Mouse (Mus musculus) thymus, postnatal 10 days (tissue): Measurements from ENCODE around the gene Fam47e.
"Not testable (repeated sequence)": the region's sequence is repeated elsewhere in the genome, so short reads cannot be mapped to it uniquely, and the experiment has no call there.

Source experiments
- DNase-seq, 2 experiments: peaks; one replicate each; pipeline ENCODE4 v3.0.0; 2021; ENCODE audit warnings: low spot score in 2 of 2

Fam47e gene

GRCm38 (mm10) chr5:92554891-92555511, at the start of gene Fam47e:
Gene Fam47e (plus strand): TSS chr5:92555069.
- DNase-seq: no peak

DNA sequence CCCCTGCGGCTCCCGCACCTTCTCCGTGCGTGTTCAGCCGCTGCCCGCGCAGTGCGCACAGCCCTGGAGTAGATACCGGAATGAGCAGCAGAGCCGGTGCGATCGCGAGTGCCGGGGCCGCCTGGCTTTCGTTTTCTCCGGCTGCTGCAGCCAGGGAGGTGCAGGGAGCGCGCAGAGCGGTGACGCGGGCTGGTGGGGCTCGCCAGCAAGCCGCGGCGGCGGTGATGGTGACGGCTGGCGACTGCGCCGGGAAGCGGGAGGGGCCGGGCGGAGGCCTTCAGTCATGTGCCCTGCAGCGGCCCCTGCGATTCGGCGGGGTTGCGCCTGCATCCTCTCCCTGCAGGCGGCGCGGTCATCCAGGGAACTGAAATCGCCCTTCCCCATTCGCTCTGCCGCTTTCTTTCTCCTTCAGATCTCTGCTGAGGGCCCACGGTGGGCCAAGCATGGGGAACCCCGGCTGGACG, 49.4 kb upstream of the Fam47e start:
- peak; percentile 86 to 87 for DNase-seq

GRCm38 (mm10) chr5:92506301-92506729, 48.6 kb upstream of the Fam47e start:
- DNase-seq: peak; percentile 44 to 55

DNA sequence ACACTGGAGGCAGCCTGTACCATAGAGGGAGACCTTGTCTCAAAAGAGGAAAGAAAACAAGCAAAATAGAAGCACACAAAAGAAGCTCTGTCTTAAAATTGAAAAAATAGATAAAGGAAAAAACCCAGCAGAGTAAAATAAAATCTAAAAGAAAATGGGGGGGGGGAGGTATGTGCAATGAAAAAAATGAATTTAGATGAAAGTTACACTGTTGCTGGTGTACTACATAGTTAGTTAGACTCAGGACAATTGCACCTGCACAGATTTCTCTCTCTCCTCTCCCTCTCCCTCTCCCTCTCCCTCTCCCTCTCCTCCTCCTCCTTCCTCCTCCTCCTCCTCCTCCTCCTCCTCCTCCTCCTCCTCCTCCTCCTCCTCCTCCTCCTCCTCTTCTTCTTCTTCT, 48.1 kb upstream of the Fam47e start, which contains the start of gene Scarb2:
TSS of gene Scarb2 (minus strand) at position 101 of the 400 bp plus-strand sequence.
- no peak for DNase-seq

DNA sequence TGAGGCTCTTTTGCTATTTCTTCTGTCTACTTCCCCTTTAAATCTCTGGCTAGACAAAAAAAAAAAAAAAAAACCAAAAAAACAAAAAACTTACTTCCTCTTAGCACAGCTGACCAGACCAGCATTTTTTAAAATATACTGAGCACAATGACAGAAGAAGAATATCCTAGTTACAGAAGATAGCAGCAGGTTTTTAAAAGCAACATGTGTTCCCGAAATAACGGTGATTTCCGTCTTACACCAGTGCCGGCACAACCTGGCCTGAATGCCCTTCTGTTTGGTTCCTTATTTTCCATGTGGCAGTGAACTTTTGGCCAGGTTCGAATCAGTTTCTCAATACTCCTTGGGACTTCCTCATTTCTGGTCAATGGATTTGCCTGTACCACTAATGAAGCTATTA, 46.0 kb upstream of the Fam47e start:
- DNase-seq: no peak

DNA sequence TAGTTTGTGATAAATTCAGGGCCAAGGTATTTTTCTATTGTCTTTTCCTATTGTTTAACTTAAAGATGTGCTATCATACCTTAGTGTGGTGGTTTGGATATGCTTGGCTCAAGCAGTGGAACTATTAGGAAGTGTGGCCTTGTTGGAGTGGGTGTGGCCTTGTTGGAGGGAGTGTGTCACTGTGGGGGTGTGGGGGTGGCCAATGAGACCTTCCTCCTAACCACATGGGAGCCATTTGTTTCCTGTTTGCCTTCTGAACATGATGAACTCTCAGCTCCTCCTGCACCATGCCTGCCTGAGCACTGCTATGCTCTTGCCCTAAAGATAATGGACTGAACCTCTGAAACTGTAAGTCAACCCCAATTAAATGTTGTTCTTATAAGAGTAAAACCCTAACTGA, 43.6 kb upstream of the Fam47e start:
- DNase-seq: no peak

GRCm38 (mm10) chr5:92512066-92512465, 42.8 kb upstream of the Fam47e start:
- DNase-seq: no peak

DNA sequence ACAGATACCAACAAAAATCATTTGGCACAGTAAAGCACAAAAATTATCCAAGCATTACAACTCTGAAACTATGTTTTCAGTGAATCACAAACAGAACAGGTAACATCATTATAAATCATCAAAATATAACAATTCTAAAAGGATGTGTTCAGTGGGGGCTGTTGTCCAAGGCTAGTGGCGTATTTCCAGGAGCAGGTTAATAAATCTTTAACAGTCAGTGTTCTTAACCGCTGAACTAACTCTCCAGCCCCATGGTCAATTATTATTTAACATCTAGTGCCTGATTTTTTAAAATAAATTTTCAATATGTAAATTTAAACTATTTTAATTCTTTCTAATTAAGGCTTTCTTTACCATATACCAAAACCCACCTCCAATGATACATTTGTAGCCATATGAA, 33.7 kb upstream of the Fam47e start:
- not testable (repeated sequence) for DNase-seq

DNA sequence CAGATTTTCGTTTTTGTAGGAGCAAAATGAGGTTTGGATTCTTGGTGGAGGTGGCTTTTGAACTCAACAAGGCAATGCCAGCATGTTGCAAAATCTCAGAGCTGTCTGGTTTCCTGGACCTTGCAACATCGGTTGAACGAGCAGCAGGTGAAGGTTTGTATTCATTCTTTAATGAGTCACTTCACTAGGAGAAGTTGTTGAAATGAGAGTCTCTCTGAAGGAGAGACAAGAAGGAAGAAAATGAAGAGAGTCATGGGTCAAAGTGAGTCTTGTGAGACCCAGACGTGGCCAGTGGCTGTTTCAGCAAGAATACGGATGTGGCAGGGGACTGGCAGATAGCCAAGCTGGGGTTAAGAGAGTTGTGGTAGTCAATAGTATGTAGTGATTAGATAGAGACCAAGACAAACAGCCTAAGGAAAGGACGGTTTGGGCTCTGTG, 30.0 kb upstream of the Fam47e start:
- no peak for DNase-seq

DNA sequence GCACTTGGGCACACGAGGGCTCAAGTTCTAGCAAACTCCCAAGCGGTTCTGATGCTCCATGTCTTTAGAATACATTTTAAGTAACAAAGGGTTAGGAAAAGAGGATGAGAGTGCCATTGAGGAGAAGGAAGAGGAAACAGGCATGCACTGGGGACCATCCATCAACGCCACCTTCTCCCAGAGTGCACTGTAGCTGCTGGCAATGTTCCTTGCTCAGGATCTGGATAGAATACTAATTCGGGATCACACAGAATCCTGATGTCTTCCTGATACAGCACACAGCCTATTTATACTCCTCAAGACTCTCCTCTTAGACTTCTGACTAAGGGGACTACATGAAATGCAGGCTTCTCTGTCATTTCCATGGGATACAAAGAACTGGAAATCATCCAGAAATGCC, 15.2 kb upstream of the Fam47e start:
- no peak for DNase-seq

- DNase-seq: no peak
Observed at GRCm38 (mm10) chr5:92552611-92553010, 2.3 kb upstream of the Fam47e start.

DNA sequence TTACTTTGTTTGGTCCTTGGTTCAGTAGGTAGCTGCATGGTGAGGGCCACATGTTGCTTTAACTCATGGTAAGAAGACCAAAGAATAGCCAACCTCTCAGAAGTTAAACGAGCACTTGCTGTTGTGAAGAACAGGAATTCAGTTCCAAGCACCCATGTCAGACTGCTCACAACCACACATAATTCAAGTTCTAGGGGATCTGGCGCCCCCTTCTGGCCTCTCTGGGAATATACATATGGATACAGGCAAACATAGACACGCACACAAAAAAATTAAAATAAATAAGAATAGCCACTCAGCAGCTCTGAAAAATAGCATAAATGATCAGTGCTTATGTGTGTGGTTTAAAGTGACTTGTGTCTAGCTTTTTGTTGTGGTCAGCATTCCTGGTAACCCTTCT, 930 bp upstream of the Fam47e start:
- DNase-seq: peak in 1 of 2 experiments; percentile 26

DNA sequence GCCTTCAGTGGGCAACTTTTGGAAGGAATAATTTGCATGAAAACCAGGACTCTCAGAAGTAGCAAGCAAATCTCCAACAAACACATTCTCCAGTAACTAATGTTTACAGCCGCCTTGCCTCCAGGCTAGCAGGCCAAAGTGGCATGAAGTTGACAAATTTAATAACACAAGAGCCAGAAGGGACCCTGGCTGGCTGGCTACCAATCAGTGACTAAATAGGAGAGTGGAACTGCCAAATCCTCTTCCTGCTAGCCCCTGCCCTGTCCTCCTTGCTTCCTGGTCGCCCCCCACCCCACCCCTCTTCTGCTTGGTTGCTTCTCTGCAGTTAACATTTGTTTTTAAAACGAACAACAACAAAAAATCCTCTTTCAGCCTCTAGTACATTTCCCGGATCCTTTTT, 426 bp upstream of the Fam47e start:
- DNase-seq: no peak

DNA sequence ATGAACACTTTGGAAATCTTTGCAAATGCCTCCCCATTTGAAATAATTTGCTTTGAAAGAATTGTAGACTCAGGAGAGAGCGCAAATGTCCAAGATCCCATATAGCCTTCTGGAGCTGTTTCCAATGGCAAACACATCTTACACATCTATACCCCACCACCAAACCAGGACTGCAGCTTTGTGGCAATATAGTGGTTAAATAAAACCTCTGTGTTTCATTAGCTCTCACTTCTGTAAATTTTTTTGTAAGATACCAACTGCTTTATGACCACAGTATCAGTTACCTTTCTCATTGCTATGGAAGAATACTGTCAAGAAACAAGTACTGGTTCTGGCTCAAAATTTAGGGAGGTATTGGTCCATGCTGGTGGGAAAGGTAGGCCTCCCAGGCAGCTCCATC, 1.0 kb downstream of the Fam47e start:
- no peak for DNase-seq

- DNase-seq: no peak
Observed at GRCm38 (mm10) chr5:92557508-92557907, 2.6 kb downstream of the Fam47e start.

DNA sequence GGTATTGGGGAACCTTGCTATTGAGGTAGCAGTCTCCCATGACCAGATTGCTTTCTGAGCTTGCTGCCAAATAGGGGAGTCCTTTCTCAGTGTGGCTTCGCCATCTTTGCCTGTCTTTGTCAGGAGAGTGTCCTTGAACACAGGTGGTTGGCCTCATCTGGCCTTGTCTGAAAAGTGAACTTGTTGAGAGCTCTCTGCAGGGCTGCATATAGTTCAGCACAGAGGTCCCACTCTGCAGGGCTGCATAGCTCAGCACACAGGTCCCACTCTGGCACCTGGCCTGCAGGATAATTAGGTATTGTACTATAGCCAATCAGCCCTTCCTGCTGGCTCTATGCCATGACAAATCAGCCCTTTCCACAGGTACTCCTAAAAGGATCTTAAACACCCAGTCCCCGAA, 5.3 kb downstream of the Fam47e start:
- DNase-seq: no peak

DNA sequence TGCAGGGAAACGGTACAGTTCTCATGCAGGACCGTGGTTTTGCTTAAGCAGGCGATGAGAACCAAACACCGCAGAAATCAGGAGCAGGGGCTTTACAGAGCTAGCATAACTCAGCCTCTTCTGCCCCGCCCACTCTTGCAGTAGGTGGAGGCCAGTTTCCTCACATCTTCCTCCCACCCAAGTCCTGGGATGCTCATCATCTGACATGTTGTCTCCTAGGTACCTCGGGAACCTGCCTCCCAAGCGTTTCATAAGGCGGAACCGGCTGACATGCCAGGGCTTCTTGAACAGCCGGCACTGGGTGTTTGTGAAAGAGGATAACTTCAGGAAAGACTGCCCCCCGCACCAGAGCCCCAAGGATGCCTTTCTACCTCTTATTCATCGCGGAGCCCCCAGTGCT, 7.1 kb downstream of the Fam47e start:
- DNase-seq: no peak

GRCm38 (mm10) chr5:92571232-92571631, 16.4 kb downstream of the Fam47e start:
- no peak for DNase-seq

DNA sequence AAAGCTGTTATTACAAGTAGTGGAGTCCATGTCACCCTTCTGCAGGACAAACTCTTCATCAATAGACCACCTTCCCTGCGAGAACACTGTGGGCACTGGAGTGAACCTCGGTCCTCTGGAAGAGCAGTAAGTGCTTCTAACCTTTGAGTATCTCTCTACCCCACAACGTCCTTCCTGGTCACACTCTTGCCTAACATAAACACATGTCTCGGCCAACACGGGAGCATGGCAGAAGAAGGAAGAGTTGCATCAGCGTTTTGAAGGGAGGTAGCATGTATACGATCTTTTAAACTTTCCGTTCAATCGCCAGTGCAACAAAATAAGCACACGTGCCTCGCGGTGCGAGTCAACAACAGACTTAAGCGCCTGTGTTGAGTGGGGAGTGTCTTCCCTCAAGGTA, 24.7 kb downstream of the Fam47e start:
- no peak for DNase-seq

DNA sequence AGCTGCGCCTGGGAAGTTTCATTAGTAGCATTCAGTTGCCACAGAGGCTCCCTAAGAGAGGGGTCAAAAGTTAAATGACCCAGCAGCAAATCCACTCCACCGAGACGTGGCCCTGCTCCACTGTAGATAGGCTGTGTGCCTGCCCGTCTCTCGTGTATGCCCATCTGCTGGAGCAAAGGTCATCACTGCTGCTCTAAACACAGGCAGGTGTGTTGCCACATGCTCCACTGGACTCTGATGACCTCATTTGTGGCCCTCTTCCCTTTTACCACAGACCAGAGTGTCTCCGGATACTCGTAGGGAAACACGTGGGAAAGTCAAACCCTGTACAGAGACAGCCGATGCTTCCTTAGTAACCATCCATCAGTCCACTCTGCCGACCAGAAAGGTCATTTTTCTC, 31.1 kb downstream of the Fam47e start:
- DNase-seq: no peak

GRCm38 (mm10) chr5:92595026-92595425, 40.2 kb downstream of the Fam47e start:
- DNase-seq: no peak

DNA sequence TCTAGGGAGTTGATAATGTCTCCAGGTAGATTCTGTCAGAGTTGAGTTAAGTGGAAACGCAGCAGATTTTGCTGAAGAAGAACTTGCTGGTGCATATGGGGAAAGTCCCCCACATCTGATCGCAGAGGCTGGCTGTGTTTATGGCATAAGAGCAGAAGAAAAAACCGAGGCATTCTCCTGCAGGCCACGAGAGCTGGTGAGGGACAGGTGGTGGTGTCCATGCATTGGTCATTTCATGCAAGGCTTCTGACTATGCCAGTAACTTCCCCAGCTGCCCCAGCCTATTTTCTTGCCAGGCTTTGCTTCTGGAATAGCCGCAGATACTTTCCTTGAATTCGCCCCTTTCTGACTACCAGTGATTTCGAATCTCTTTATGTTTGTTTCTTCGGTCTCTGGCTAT, 42.0 kb downstream of the Fam47e start:
- no peak for DNase-seq

- no peak for DNase-seq
Observed at GRCm38 (mm10) chr5:92599030-92599429, 44.2 kb downstream of the Fam47e start.
